Mouse (Mus musculus) c-Kit-negative CD71-positive TER-119-positive erythroid progenitor cells, embryonic 14.5 days (primary cell): ENCODE results near the gene Mup19.
"Not testable (repeated sequence)": the region's sequence is repeated elsewhere in the genome, so short reads cannot be mapped to it uniquely, and the experiment has no call there.

Experiments
- DNase-seq: peaks from one replicate; pipeline ENCODE4 v3.0.0-alpha.2; 2013; ENCODE audit warnings: low read depth, low spot score

Mup19 gene

GRCm38 (mm10) chr4:61782169-61782568 lies at the start of gene Mup19:
TSS of gene Mup19 (minus strand) at chr4:61782269.
- DNase-seq, result not testable (repeated sequence)

- DNase-seq, result no peak
These were observed 47.1 kb upstream of the Mup19 start for GRCm38 (mm10) chr4:61829211-61829610.

GRCm38 (mm10) chr4:61823185-61823584 lies 41.1 kb upstream of the Mup19 start:
- DNase-seq, result no peak

- DNase-seq, result not testable (repeated sequence)
These were observed 40.5 kb upstream of the Mup19 start for GRCm38 (mm10) chr4:61822541-61822940.

GRCm38 (mm10) chr4:61815602-61816001 lies 33.5 kb upstream of the Mup19 start:
- DNase-seq, result no peak

GRCm38 (mm10) chr4:61813435-61813834 lies 31.4 kb upstream of the Mup19 start:
- no peak for DNase-seq

GRCm38 (mm10) chr4:61811193-61811592 lies 29.1 kb upstream of the Mup19 start:
- DNase-seq, result not testable (repeated sequence)

GRCm38 (mm10) chr4:61808926-61809325 lies 26.9 kb upstream of the Mup19 start:
- not testable (repeated sequence) for DNase-seq

- DNase-seq, result not testable (repeated sequence)
These were observed 7.6 kb upstream of the Mup19 start for GRCm38 (mm10) chr4:61789699-61790098.

GRCm38 (mm10) chr4:61784231-61784630 lies 2.2 kb upstream of the Mup19 start:
- not testable (repeated sequence) for DNase-seq
